Mouse (Mus musculus) midbrain, embryonic 16.5 days (tissue): ENCODE data around the gene Slc6a1. TPM values are rescaled to one million over a fixed set of nuclear protein-coding genes. Genes with fewer than 3 reads are reported as not detected.

Experiments
- ATAC-seq: fragments of 200-750 bp; cut with Nextera tagmentation; 2 replicates; pipeline ENCODE4 v1.8.0; 2017; ENCODE audit warnings: moderate TSS enrichment
- H3K27ac ChIP-seq: fragments of 300-500 bp; sonication (generic); 2 replicates; pipeline ENCODE4 v1.5.1; 2014; ENCODE audit warnings: mild to moderate bottlenecking, low read length, mixed read lengths
- H3K27me3 ChIP-seq: fragments of 300-500 bp; sonication (generic); 2 replicates; pipeline ENCODE4 v1.6.1; 2014; ENCODE audit warnings: low read depth, low read length, mixed read lengths; ENCODE audit not compliant: control insufficient read depth, insufficient read depth
- H3K36me3 ChIP-seq: fragments of 300-500 bp; sonication (generic); 2 replicates; pipeline ENCODE4 v1.6.1; 2014; ENCODE audit warnings: mild to moderate bottlenecking, low read length, moderate library complexity, mixed read lengths; ENCODE audit not compliant: control insufficient read depth, insufficient read depth
- H3K4me1 ChIP-seq: fragments of 300-500 bp; sonication (generic); 2 replicates; pipeline ENCODE4 v1.6.1; 2014; ENCODE audit warnings: mild to moderate bottlenecking, low read length, mixed read lengths; ENCODE audit not compliant: control insufficient read depth, insufficient read depth
- H3K4me2 ChIP-seq: fragments of 300-500 bp; sonication (generic); 2 replicates; pipeline ENCODE4 v1.6.1; 2014; ENCODE audit warnings: mild to moderate bottlenecking, low read length, mixed read lengths
- H3K4me3 ChIP-seq: fragments of 300-500 bp; sonication (generic); 2 replicates; pipeline ENCODE4 v1.5.1; 2014; ENCODE audit warnings: low read depth, mild to moderate bottlenecking, low read length, moderate library complexity, mixed read lengths
- H3K9ac ChIP-seq: fragments of 300-500 bp; sonication (generic); 2 replicates; pipeline ENCODE4 v1.6.1; 2014; ENCODE audit warnings: low read depth, low read length, mixed read lengths
- H3K9me3 ChIP-seq: fragments of 300-500 bp; sonication (generic); replicated peaks from 2 replicates; pipeline ENCODE4 v1.6.1; 2014; ENCODE audit warnings: mild to moderate bottlenecking, low read length, mixed read lengths; ENCODE audit not compliant: control insufficient read depth, poor library complexity, severe bottlenecking
- WGBS: fragments of 180-500 bp; shearing (Covaris S2); extraction: QIAGEN DNeasy Blood & Tissue Kit; methylation state at CpG from one replicate; pipeline ENCODE4 v1.1.7; 2014; 5-methylcytosine and 5-hydroxymethylcytosine counted together
- polyA plus RNA-seq: library from polyadenylated mRNA; unstranded; fragments of >200 nt; fragmentation: Nextera tagmentation; extraction: Ambion mirVana; gene quantifications from 2 replicates; pipeline ENCODE4 v1.2.1, GENCODE M21; 2015

Gene Slc6a1
- polyA plus RNA-seq, 1 experiment from 2014 or later: 182 TPM

DNA sequence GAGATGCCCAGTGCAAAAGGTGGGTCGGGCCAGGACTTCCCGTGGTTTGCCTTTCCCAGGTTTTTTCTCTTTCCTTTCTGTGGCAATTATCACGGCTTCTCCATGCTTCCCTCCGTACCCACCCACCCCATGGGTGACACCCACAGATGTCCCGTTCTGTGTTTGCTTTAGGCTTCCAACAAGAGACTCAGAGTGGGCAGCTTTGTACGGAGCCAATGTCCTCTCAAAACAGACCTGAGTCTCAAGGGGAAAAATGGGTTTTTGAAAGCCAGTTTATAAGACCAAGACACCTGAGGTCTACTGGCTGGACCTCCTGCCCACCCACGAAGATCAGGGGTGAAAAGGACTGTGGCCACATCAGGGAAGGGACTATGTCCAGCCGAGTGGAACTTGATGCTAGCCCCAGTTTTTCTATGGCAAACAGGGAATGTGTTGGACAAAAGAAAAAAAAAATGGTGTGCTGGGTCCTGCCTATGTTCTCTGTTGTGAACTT lies 889 bp downstream of the Slc6a1 start:
- Histone ChIP-seq H3K4me2 (peak overlapping the region; percentile 78), H3K27ac (peak overlapping the region; percentile 87), H3K4me1 (peaks cover 45% of the 10 kb centered on the region), H3K9ac (peak overlapping the region; percentile 98), H3K4me3 (peak overlapping the region; percentile 85), H3K27me3 (no peaks in the 10 kb centered on the region), H3K9me3 (no peaks in the 10 kb centered on the region), H3K36me3 (no peaks in the 10 kb centered on the region)
- no peak for ATAC-seq
- 4% methylated on average over 8 of the region's 8 CpGs for WGBS

DNA sequence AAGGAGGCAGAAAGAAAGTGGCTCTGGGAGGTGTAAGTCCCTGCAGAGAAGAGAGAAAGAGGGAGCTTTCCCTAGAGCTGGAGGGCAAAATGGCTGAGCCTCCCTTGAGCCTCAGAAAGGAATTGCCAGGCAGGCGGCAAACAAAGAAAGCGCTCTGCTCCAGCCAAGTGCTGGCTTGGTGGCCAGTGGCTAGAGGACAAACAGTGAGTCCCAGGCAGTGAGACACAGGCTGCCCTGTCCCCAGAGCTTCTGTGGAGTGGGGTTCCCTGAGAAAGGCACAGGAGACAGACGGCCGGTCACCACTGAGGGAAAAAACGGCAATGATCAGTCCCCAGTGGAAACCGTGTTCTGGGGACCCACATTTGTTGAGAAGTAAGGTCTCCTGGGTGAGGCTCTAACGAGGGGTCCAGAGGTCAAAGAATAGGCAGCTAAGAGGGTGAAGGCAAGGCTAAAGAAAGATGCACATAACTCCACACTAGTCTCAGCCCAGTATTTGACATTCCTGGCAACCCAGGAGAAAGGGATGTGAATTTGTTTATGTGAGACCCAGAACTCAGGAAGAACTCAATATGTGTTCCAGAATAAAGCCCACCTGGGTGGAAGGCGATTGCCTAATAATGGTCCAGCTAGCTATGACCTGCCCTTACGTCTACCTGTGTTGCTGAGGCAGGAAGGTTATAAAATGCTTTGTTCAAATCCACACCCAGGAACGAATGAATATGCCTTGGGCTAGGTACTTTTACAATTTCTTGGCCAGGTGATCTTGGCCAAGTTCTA lies 1.7 kb downstream of the Slc6a1 start:
- H3K27ac ChIP-seq: peak overlapping the region; percentile 87
- WGBS: 35% methylated on average over 10 of the region's 10 CpGs
- H3K36me3 ChIP-seq: no peaks in the 10 kb centered on the region
- H3K4me1 ChIP-seq: peaks cover 51% of the 10 kb centered on the region
- H3K4me2 ChIP-seq: peak overlapping the region; percentile 78
- H3K27me3 ChIP-seq: no peaks in the 10 kb centered on the region
- no peak for ATAC-seq
- H3K4me3 ChIP-seq: peak overlapping the region; percentile 85
- no peaks in the 10 kb centered on the region for H3K9me3 ChIP-seq
- H3K9ac ChIP-seq: peak overlapping the region; percentile 98

DNA sequence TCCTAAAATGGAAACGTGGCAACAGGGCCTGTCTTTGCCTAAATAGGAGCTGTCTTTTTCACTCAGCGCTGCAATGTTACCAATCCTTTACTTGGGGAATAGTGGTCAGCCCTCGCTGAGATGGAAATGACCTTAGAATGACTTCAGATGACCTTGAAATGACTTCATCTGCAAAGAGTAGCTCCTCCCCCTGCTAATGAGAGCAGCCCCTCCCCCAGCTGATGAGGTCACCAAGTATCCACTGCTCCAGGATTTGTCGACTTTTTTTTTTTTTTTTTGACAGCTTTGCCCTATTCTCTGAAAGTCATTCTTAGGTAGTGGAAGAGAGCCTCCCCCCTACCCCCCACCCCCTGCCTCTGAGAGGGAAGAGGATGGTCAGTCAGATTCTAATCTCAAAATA lies 3.0 kb downstream of the Slc6a1 start:
- 34% methylated on average over 4 of the region's 4 CpGs for WGBS
- Histone ChIP-seq H3K4me2 (peak overlapping the region; percentile 78), H3K4me3 (peak overlapping the region; percentile 85), H3K9me3 (no peaks in the 10 kb centered on the region), H3K36me3 (no peaks in the 10 kb centered on the region), H3K27ac (peak overlapping the region; percentile 87; the same call in 1 of the 2 replicates), H3K27me3 (no peaks in the 10 kb centered on the region), H3K4me1 (peaks cover 65% of the 10 kb centered on the region), H3K9ac (peak overlapping the region; percentile 46; the same call in 1 of the 2 replicates)
- no peak for ATAC-seq

DNA sequence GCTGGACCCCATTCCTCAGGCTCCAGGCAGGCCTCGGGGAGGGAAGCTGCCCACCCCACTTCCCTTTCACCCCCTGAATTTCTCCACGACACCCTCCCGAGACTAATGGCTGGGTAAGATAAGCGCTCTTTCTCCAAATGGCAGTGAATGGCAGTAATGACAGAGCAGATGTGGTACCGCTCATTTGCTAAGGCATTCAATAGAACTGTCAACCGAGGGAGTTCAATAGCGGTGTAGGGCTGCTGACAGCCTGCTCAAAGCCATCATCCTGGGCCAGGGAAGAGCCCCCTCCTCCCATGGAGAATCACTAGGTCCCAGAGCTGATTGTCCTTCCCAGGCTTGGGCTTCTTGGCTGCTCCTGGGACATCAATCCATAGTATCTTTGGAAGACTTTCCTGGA lies 6.7 kb downstream of the Slc6a1 start:
- H3K4me3 ChIP-seq: no peak overlapping the region
- H3K27ac ChIP-seq: peak overlapping the region; percentile 87
- peaks cover 96% of the 10 kb centered on the region for H3K4me1 ChIP-seq
- H3K27me3 ChIP-seq: no peaks in the 10 kb centered on the region
- H3K9ac ChIP-seq: peak overlapping the region; percentile 54; the same call in 1 of the 2 replicates
- H3K9me3 ChIP-seq: no peaks in the 10 kb centered on the region
- peak; percentile 16; the same call in 1 of the 2 replicates for ATAC-seq
- H3K36me3 ChIP-seq: no peaks in the 10 kb centered on the region
- WGBS: 19% methylated on average over 7 of the region's 7 CpGs
- peak overlapping the region; percentile 38 for H3K4me2 ChIP-seq

DNA sequence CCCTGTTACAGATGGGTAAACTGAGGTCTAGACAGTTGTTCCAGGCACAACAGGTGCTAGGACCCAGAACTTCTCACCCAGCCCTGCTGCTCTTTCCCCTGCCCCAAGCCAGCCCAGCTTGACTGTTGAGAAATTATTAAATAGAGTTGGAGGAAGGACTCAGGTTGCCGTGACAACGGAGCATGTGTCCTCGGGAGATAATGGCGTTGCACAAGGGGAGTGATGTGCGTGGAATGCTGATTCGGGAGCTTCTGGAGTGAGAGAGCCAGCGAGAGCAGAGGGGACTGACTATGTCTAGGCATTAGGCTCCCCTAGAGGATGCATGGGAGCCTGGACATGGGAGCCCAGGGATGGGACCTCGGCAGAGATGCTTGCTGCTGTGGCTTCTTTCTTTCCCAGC lies 7.7 kb downstream of the Slc6a1 start:
- Histone ChIP-seq H3K9ac (peak overlapping the region; percentile 48; the same call in 1 of the 2 replicates), H3K27me3 (no peaks in the 10 kb centered on the region)

DNA sequence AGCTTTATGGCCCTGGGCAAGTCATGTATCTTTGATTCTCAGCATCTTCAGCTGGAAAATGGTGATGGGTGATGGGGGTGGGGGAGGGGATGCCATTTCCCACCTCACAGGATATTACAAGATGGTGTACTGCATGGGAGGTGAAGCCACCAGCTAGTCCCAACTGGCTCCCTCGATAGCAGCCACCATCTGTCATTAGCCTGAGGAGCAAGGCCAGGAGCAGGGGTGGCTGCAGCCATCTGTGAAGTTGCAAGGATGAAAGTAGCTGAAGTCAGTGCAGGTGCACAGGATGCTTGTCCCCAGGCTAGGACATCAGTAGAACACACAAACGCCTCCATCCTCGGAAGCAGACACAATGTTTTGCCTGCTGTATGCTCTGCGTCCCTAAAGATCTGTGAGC lies 8.5 kb downstream of the Slc6a1 start:
- peak overlapping the region; percentile 44; the same call in 1 of the 2 replicates for H3K9ac ChIP-seq
- H3K9me3 ChIP-seq: no peaks in the 10 kb centered on the region
- H3K27me3 ChIP-seq: no peaks in the 10 kb centered on the region
- peak overlapping the region; percentile 42 for H3K4me2 ChIP-seq
- peak overlapping the region; percentile 87 for H3K27ac ChIP-seq
- H3K4me1 ChIP-seq: peaks cover 87% of the 10 kb centered on the region
- no peak overlapping the region for H3K4me3 ChIP-seq
- WGBS: 32% methylated on average over 4 of the region's 4 CpGs
- H3K36me3 ChIP-seq: no peaks in the 10 kb centered on the region
- 0 out of 2 replicates have a peak, but pooled peaks have one; percentile 12 for ATAC-seq

More for the DNA sequence above, 7.7 kb downstream of the Slc6a1 start:
- Histone ChIP-seq H3K4me3 (no peak overlapping the region), H3K36me3 (no peaks in the 10 kb centered on the region), H3K4me1 (peaks cover 92% of the 10 kb centered on the region), H3K9me3 (no peaks in the 10 kb centered on the region), H3K27ac (peak overlapping the region; percentile 87), H3K4me2 (peak overlapping the region; percentile 42)
- ATAC-seq: peak; percentile 86
- WGBS: 6% methylated on average over 8 of the region's 8 CpGs

DNA sequence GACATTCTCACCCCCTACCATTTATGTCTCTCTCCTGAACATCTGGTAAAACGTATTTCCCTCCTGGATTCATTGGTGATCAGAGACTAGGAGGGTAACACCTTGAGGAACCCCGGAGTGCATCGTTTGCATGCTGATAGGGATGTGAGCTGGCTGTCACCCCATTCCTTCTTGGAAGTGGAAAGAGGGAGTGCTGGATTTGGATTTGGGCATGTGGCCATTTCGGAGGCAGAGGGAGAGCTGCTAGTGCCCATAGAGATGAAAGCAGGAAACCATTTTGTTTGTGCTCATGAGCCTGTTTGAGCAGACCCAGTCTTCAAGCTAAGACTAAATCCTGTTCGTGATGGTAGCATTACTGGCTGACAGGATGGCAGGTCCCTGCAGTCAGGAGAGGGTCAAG lies 9.0 kb downstream of the Slc6a1 start:
- no peak overlapping the region for H3K4me3 ChIP-seq
- 36% methylated on average over 5 of the region's 5 CpGs for WGBS
- ATAC-seq: no peak
- no peaks in the 10 kb centered on the region for H3K36me3 ChIP-seq
- H3K9ac ChIP-seq: peak overlapping the region; percentile 44; the same call in 1 of the 2 replicates
- H3K27me3 ChIP-seq: no peaks in the 10 kb centered on the region
- H3K9me3 ChIP-seq: no peaks in the 10 kb centered on the region
- peak overlapping the region; percentile 42; the same call in 1 of the 2 replicates for H3K4me2 ChIP-seq
- peaks cover 88% of the 10 kb centered on the region for H3K4me1 ChIP-seq
- H3K27ac ChIP-seq: peak overlapping the region; percentile 87

DNA sequence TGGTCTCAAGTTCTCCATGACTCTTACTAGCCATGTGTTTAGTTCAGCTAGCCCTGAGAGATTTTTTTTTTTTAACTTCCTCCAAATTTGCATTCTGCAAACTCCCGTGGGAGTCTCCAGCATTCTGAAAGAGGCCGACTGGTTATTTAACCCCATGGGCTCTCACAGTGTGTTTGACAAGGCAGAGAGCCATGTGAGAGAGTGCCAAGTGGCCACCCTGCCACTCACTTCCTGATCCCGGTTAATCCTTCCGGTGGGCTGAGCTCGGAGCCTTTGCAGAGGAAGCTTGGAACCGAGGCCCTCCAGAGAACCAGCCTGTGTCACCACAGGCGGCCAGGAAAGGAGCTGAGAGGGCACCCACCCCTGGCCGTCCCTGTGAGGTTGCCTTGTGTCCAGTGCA lies 11.1 kb downstream of the Slc6a1 start:
- Histone ChIP-seq H3K9me3 (no peaks in the 10 kb centered on the region), H3K4me3 (no peak overlapping the region), H3K27ac (peak overlapping the region; percentile 87), H3K9ac (0 out of 2 replicates have a peak overlapping the region, but pooled peaks have one; percentile 22), H3K36me3 (no peaks in the 10 kb centered on the region), H3K4me1 (peaks cover 89% of the 10 kb centered on the region), H3K27me3 (no peaks in the 10 kb centered on the region), H3K4me2 (no peak overlapping the region)
- no peak for ATAC-seq
- WGBS: 14% methylated on average over 8 of the region's 8 CpGs

DNA sequence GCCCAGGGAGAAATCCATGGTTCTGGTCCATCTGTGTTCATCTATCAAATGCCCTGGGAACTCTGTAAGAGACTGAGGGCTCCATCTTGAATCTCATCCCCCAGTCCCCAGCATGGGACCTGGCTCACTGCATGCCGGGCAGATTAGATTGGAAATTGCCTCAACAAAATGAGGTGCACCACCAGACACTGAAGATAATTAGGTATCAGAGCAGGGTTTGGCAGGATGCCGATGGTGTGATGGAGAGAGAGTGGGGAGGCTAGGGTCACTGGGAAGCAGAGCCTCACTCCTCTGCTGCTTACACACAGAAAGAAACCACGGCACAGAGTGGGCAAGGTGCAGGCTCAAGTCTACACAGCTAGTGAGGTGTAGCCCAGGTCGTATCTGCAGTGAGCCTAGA lies 12.7 kb downstream of the Slc6a1 start:
- Histone ChIP-seq H3K9me3 (no peaks in the 10 kb centered on the region), H3K9ac (no peak overlapping the region), H3K27ac (0 out of 2 replicates have a peak overlapping the region, but pooled peaks have one; percentile 28), H3K27me3 (no peaks in the 10 kb centered on the region), H3K36me3 (no peaks in the 10 kb centered on the region), H3K4me1 (peaks cover 73% of the 10 kb centered on the region), H3K4me2 (no peak overlapping the region), H3K4me3 (no peak overlapping the region)
- ATAC-seq: no peak
- WGBS: 66% methylated on average over 4 of the region's 4 CpGs
